Mouse (Mus musculus): ENCODE measurements around the gene 1700020L24Rik. TPM values are rescaled to one million over a fixed set of nuclear protein-coding genes. Genes with fewer than 3 reads are reported as not detected.

Gene 1700020L24Rik
- polyA plus RNA-seq, 1 experiment from 2014 or later: 0.22 TPM

DNA sequence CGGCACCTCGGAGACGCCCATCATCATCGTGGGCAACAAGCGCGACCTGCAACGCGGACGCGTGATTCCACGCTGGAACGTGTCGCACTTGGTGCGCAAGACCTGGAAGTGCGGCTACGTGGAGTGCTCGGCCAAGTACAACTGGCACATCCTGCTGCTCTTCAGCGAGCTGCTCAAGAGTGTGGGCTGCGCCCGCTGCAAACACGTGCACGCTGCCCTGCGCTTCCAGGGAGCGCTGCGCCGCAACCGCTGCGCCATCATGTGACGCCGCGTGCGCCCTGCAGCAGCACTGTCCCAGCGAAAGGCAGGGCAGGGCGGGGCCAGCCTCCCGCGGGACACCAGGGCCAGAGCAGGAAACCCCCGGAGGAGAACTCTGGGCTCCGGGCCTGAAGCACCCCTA, 18.9 kb upstream of the 1700020L24Rik start:
- DNase-seq (ENCODE audit: low spot score): peak; percentile 12
- Histone ChIP-seq H3K4me3 (replicated peaks; ENCODE audit: low read depth, low read length) (no peak overlapping the region), H3K4me2 (ENCODE audit: low read length) (0 out of 2 replicates have a peak overlapping the region, but pooled peaks have one; percentile 15), H3K9ac (ENCODE audit: low read depth, low read length) (no peak overlapping the region), H3K9me3 (replicated peaks; ENCODE audit: low read length) (no peaks in the 10 kb centered on the region), H3K27ac (no peak overlapping the region), H3K27me3 (ENCODE audit: insufficient read depth, low read length) (peaks cover 23% of the 10 kb centered on the region), H3K4me1 (replicated peaks; ENCODE audit: insufficient read depth, low read length) (peaks cover 6% of the 10 kb centered on the region; the same call in 1 of the 2 replicates), H3K36me3 (ENCODE audit: insufficient read depth, low read length) (no peaks in the 10 kb centered on the region)
- TF ChIP-seq CTCF (IDR thresholded peaks at IDR 0.05; ENCODE audit: low read depth): no peak
- WGBS: 4% methylated on average over 38 of the region's 38 CpGs
- ATAC-seq (replicated peaks; ENCODE audit: low FRiP score, low read depth): no peak

DNA sequence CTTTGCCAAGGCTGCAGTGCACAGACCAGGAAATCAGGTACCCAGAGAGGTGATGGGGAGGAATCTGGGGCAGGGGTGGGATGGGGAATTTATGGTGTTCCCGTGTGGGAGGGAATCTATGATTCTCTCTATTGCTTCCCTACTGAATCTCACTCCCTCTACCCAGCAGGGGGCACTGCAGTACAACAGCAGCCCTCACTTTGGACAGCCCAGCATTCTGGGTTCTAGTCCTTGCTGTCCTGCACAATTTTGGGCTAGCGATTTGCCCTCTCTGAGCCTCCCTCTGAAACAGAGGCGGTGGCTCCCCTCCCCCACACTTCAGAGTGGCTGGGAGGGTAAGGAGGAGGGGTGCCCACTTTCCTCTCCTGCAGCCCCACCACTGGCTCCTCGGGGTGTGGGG, 17.1 kb upstream of the 1700020L24Rik start:
- WGBS: 42% methylated on average over 4 of the region's 4 CpGs
- TF ChIP-seq CTCF (IDR thresholded peaks at IDR 0.05; ENCODE audit: low read depth): peak; percentile 21; the same call in 1 of the 2 replicates
- no peak overlapping the region for H3K4me2 ChIP-seq (ENCODE audit: low read length)
- H3K4me1 ChIP-seq (replicated peaks; ENCODE audit: insufficient read depth, low read length): peaks cover 6% of the 10 kb centered on the region; the same call in 1 of the 2 replicates
- no peak overlapping the region for H3K27ac ChIP-seq
- H3K9me3 ChIP-seq (replicated peaks; ENCODE audit: low read length): no peaks in the 10 kb centered on the region
- no peak for ATAC-seq (replicated peaks; ENCODE audit: low FRiP score, low read depth)
- DNase-seq (ENCODE audit: low spot score): no peak
- no peaks in the 10 kb centered on the region for H3K36me3 ChIP-seq (ENCODE audit: insufficient read depth, low read length)
- H3K4me3 ChIP-seq (replicated peaks; ENCODE audit: low read depth, low read length): no peak overlapping the region
- H3K27me3 ChIP-seq (ENCODE audit: insufficient read depth, low read length): peaks cover 23% of the 10 kb centered on the region
- no peak overlapping the region for H3K9ac ChIP-seq (ENCODE audit: low read depth, low read length)

GRCm38 (mm10) chr11:83421305-83421704, 16.2 kb upstream of the 1700020L24Rik start:
- no peak for ATAC-seq (replicated peaks; ENCODE audit: low FRiP score, low read depth)
- H3K4me3 ChIP-seq (replicated peaks; ENCODE audit: low read depth, low read length): no peak overlapping the region
- H3K9me3 ChIP-seq (replicated peaks; ENCODE audit: low read length): no peaks in the 10 kb centered on the region
- H3K4me1 ChIP-seq (replicated peaks; ENCODE audit: insufficient read depth, low read length): peaks cover 6% of the 10 kb centered on the region; the same call in 1 of the 2 replicates
- WGBS: 2% methylated on average over 9 of the region's 9 CpGs
- TF ChIP-seq CTCF (IDR thresholded peaks at IDR 0.05; ENCODE audit: low read depth): no peak
- peak; percentile 81 for DNase-seq (ENCODE audit: low spot score)
- H3K36me3 ChIP-seq (ENCODE audit: insufficient read depth, low read length): no peaks in the 10 kb centered on the region
- peaks cover 23% of the 10 kb centered on the region for H3K27me3 ChIP-seq (ENCODE audit: insufficient read depth, low read length)
- H3K27ac ChIP-seq: no peak overlapping the region
- no peak overlapping the region for H3K4me2 ChIP-seq (ENCODE audit: low read length)
- no peak overlapping the region for H3K9ac ChIP-seq (ENCODE audit: low read depth, low read length)

DNA sequence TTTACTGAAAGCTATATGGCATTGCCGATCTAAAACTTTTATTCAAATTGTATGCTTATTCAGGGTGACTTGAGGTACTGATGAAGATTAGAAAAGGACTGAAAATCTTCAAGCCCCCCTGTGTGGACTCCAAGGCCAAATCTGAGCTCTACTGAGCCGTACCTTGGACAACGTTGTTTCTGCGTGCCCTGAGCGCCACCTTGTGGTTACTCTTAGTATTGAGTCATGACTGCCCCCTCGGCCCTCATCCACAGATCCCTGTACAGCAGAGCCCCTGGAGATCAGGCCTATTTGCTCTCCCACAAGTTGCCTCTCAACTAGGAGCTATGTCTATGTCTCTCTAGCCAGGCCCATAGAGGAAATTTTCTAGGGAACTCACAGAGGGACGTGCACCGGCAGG, 12.8 kb upstream of the 1700020L24Rik start:
- Histone ChIP-seq H3K27ac (no peak overlapping the region), H3K27me3 (ENCODE audit: insufficient read depth, low read length) (peaks cover 10% of the 10 kb centered on the region), H3K4me2 (ENCODE audit: low read length) (no peak overlapping the region), H3K9me3 (replicated peaks; ENCODE audit: low read length) (no peaks in the 10 kb centered on the region), H3K4me3 (replicated peaks; ENCODE audit: low read depth, low read length) (no peak overlapping the region), H3K36me3 (ENCODE audit: insufficient read depth, low read length) (no peaks in the 10 kb centered on the region), H3K9ac (ENCODE audit: low read depth, low read length) (no peak overlapping the region), H3K4me1 (replicated peaks; ENCODE audit: insufficient read depth, low read length) (no peaks in the 10 kb centered on the region)
- TF ChIP-seq CTCF (IDR thresholded peaks at IDR 0.05; ENCODE audit: low read depth): peak; percentile 95
- ATAC-seq (replicated peaks; ENCODE audit: low FRiP score, low read depth) (no peak), DNase-seq (ENCODE audit: low spot score) (peak; percentile 76)
- 8% methylated on average over 8 of the region's 8 CpGs for WGBS

- TF ChIP-seq CTCF (IDR thresholded peaks at IDR 0.05; ENCODE audit: low read depth): no peak
- Histone ChIP-seq H3K4me2 (ENCODE audit: low read length) (no peak overlapping the region), H3K27me3 (ENCODE audit: insufficient read depth, low read length) (no peaks in the 10 kb centered on the region; the same call in 1 of the 2 replicates), H3K9me3 (replicated peaks; ENCODE audit: low read length) (no peaks in the 10 kb centered on the region), H3K36me3 (ENCODE audit: insufficient read depth, low read length) (no peaks in the 10 kb centered on the region), H3K4me1 (replicated peaks; ENCODE audit: insufficient read depth, low read length) (no peaks in the 10 kb centered on the region), H3K27ac (no peak overlapping the region), H3K4me3 (replicated peaks; ENCODE audit: low read depth, low read length) (no peak overlapping the region), H3K9ac (ENCODE audit: low read depth, low read length) (no peak overlapping the region)
- 31% methylated on average over 17 of the region's 17 CpGs for WGBS
- ATAC-seq (replicated peaks; ENCODE audit: low FRiP score, low read depth) (no peak), DNase-seq (ENCODE audit: low spot score) (no peak)
Observed at GRCm38 (mm10) chr11:83426964-83427363, 10.5 kb upstream of the 1700020L24Rik start.

- ATAC-seq (replicated peaks; ENCODE audit: low FRiP score, low read depth) (no peak), DNase-seq (ENCODE audit: low spot score) (no peak)
- Histone ChIP-seq H3K4me2 (ENCODE audit: low read length) (no peak within 1 kb of the TSS), H3K4me1 (replicated peaks; ENCODE audit: insufficient read depth, low read length) (no peaks in the 10 kb centered on the region), H3K36me3 (ENCODE audit: insufficient read depth, low read length) (no peaks in the 10 kb centered on the region), H3K9ac (ENCODE audit: low read depth, low read length) (no peak within 1 kb of the TSS), H3K27ac (no peak within 1 kb of the TSS), H3K9me3 (replicated peaks; ENCODE audit: low read length) (no peaks in the 10 kb centered on the region), H3K27me3 (ENCODE audit: insufficient read depth, low read length) (no peaks in the 10 kb centered on the region; the same call in 1 of the 2 replicates), H3K4me3 (replicated peaks; ENCODE audit: low read depth, low read length) (no peak within 1 kb of the TSS)
- WGBS: 64% methylated on average over 5 of the region's 5 CpGs
- TF ChIP-seq CTCF (IDR thresholded peaks at IDR 0.05; ENCODE audit: low read depth): no peak
Observed at GRCm38 (mm10) chr11:83429355-83429754, 8.1 kb upstream of the 1700020L24Rik start, which contains the start of gene Gas2l2. Gene Gas2l2, minus strand, starts transcription at chr11:83429455.

DNA sequence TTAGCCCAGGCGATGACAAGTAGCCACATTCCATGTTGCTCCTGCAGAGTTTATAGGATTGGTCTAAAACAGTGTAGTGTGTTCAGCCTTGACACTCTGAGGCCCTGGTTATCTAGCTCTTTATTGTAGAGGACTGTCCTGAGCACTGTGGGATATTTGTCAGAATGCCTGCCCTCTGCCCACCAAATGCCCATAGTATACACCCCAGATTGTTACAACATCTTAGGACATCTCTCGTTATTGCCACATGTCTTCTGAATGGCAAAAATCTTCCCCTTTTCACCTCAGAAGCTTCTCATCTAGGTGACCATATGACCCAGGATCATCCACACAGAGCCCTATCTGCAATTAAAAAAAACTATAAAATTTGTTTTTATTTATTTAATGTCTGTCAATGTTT, 4.9 kb upstream of the 1700020L24Rik start:
- ATAC-seq (replicated peaks; ENCODE audit: low FRiP score, low read depth) (no peak), DNase-seq (ENCODE audit: low spot score) (no peak)
- Histone ChIP-seq H3K27me3 (ENCODE audit: insufficient read depth, low read length) (no peaks in the 10 kb centered on the region; the same call in 1 of the 2 replicates), H3K27ac (no peak overlapping the region), H3K9me3 (replicated peaks; ENCODE audit: low read length) (no peaks in the 10 kb centered on the region), H3K4me3 (replicated peaks; ENCODE audit: low read depth, low read length) (no peak overlapping the region), H3K9ac (ENCODE audit: low read depth, low read length) (no peak overlapping the region), H3K36me3 (ENCODE audit: insufficient read depth, low read length) (no peaks in the 10 kb centered on the region), H3K4me2 (ENCODE audit: low read length) (no peak overlapping the region), H3K4me1 (replicated peaks; ENCODE audit: insufficient read depth, low read length) (no peaks in the 10 kb centered on the region)
- no peak for TF ChIP-seq CTCF (IDR thresholded peaks at IDR 0.05; ENCODE audit: low read depth)
- WGBS: 66% methylated on average over 2 of the region's 2 CpGs

Measured in kidney, postnatal 0 days (tissue).